Mouse (Mus musculus) midbrain, postnatal 0 days (tissue): ENCODE measurements around the gene Fam131c. TPM values are rescaled to one million over a fixed set of nuclear protein-coding genes. Genes with fewer than 3 reads are reported as not detected.
A peak's percentile ranks its signal among the peaks of the same experiment; 100 is the strongest.

ENCODE experiments used
- ATAC-seq: fragments of 200-750 bp; cut with Nextera tagmentation; 2 replicates; pipeline ENCODE4 v1.8.0; 2017; ENCODE audit warnings: moderate number of reproducible peaks, mild to moderate bottlenecking, moderate TSS enrichment, moderate library complexity; ENCODE audit not compliant: low FRiP score
- DNase-seq: peaks from one replicate; pipeline ENCODE4 v3.0.0-alpha.2; 2015; ENCODE audit warnings: low spot score
- H3K27ac ChIP-seq: fragments of 300-500 bp; sonication (generic); 2 replicates; pipeline ENCODE4 v1.5.1; 2014; ENCODE audit warnings: low read depth, mild to moderate bottlenecking, low read length, mixed read lengths
- H3K27me3 ChIP-seq: fragments of 300-500 bp; sonication (generic); 2 replicates; pipeline ENCODE4 v1.6.1; 2014; ENCODE audit warnings: low read length, control low read depth, mixed read lengths; ENCODE audit not compliant: insufficient read depth
- H3K36me3 ChIP-seq: fragments of 300-500 bp; sonication (generic); 2 replicates; pipeline ENCODE4 v1.6.1; 2014; ENCODE audit warnings: low read length, control low read depth, mixed read lengths; ENCODE audit not compliant: insufficient read depth
- H3K4me1 ChIP-seq: fragments of 300-500 bp; sonication (generic); 2 replicates; pipeline ENCODE4 v1.6.1; 2014; ENCODE audit warnings: mild to moderate bottlenecking, control low read depth, antibody characterized with exemption, low read length, mixed read lengths; ENCODE audit not compliant: insufficient read depth
- H3K4me2 ChIP-seq: fragments of 300-500 bp; sonication (generic); 2 replicates; pipeline ENCODE4 v1.6.1; 2014; ENCODE audit warnings: low read depth, mild to moderate bottlenecking, low read length, mixed read lengths; ENCODE audit not compliant: poor library complexity, severe bottlenecking
- H3K4me3 ChIP-seq: fragments of 300-500 bp; sonication (generic); 2 replicates; pipeline ENCODE4 v1.5.1; 2014; ENCODE audit warnings: low read depth, mild to moderate bottlenecking, low read length, moderate library complexity
- H3K9ac ChIP-seq: fragments of 300-500 bp; sonication (generic); replicated peaks from 2 replicates; pipeline ENCODE4 v1.6.1; 2014; ENCODE audit warnings: mild to moderate bottlenecking, low read length, moderate library complexity, mixed read lengths; ENCODE audit not compliant: poor library complexity, severe bottlenecking
- H3K9me3 ChIP-seq: fragments of 300-500 bp; sonication (generic); 2 replicates; pipeline ENCODE4 v1.6.1; 2016; ENCODE audit warnings: low read length, control low read depth
- CTCF ChIP-seq: IDR thresholded peaks from 2 replicates; pipeline ENCODE4 v1.5.1; 2016; ENCODE audit warnings: antibody characterized with exemption, mild to moderate bottlenecking
- whole genome bisulfite sequencing: fragments of 180-500 bp; shearing (Covaris S2); extraction: QIAGEN DNeasy Blood & Tissue Kit; methylation state at CpG from one replicate; pipeline ENCODE4 v1.1.7; 2014; 5-methylcytosine and 5-hydroxymethylcytosine counted together
- microRNA-seq: library from miRNA; unstranded; fragments of <30 nt; microRNA quantifications from one replicate; pipeline ENCODE4, GENCODE M21; 2016; ENCODE audit warnings: borderline number of aligned reads
- polyA plus RNA-seq: library from polyadenylated mRNA; unstranded; fragments of >200 nt; fragmentation: Nextera tagmentation; extraction: Ambion mirVana; gene quantifications from 2 replicates; pipeline ENCODE4 v1.2.1, GENCODE M21; 2015
- total RNA-seq: library from RNA; depleted of rRNA; stranded (reverse); fragments of >200 nt; gene quantifications from 2 replicates; pipeline ENCODE4 v1.2.3, GENCODE M21; 2014; rRNA removed

The Fam131c gene
- total and polyA plus RNA-seq, 2 experiments from 2014 or later, result 56.7 to 119 TPM

DNA sequence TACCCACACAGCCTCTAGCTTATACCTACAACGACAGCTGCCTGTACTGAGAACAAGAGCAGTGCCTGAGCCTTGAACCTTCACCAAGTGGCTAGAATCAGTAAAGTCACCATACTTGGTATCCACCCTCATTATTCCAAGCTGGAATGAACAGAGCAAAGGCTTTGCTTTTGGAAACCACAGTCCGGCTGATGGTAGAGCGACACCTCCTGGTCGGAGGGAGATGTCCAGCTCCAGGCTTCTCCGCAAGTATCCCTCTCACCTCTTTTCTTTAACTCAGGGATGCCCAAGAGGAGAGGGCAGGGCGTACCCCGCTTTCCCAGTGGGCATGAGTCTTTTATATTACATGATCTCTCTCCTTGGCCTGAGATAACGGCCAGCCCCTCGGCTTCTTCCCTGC, 61.8 kb downstream of the Fam131c start:
- no peaks in the 10 kb centered on the region for H3K4me1 ChIP-seq
- H3K27me3 ChIP-seq, result 0 out of 2 replicates have a peak, but pooled peaks cover 4% of the 10 kb centered on the region
- DNase-seq (no peak), ATAC-seq (no peak)
- H3K27ac ChIP-seq, result no peak overlapping the region
- H3K9ac ChIP-seq, result no peak overlapping the region
- peak; percentile 62 for TF ChIP-seq CTCF
- H3K4me2 ChIP-seq, result no peak overlapping the region
- no peaks in the 10 kb centered on the region for H3K9me3 ChIP-seq
- H3K36me3 ChIP-seq, result no peaks in the 10 kb centered on the region
- H3K4me3 ChIP-seq, result no peak overlapping the region
- WGBS, result 50% methylated on average over 9 of the region's 9 CpGs

DNA sequence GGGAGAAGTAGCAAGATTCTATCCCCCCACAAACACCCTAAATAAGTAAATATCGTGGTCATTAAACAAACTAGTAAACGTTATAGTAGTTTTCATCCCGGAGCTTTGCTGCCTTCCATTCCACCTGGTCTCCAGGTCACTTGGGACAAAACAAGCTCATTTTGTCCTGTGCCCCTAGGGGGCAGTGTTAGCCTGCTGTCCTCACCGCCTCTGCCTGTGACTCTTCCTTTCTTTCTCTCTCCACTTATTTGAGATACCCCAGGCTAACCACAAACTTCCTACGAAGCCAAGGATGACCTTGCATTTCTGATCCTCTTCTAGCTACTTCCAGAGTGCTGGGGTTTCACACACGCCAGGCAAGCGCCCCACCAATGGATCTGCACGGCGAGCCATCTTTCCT, 63.0 kb downstream of the Fam131c start:
- no peaks in the 10 kb centered on the region for H3K9me3 ChIP-seq
- WGBS, result 47% methylated on average over 9 of the region's 9 CpGs
- no peak overlapping the region for H3K9ac ChIP-seq
- DNase-seq (peak; percentile 71), ATAC-seq (no peak)
- H3K36me3 ChIP-seq, result no peaks in the 10 kb centered on the region
- no peak overlapping the region for H3K27ac ChIP-seq
- H3K4me3 ChIP-seq, result no peak overlapping the region
- H3K27me3 ChIP-seq, result 0 out of 2 replicates have a peak, but pooled peaks cover 4% of the 10 kb centered on the region
- peak; percentile 77 for TF ChIP-seq CTCF
- H3K4me1 ChIP-seq, result no peaks in the 10 kb centered on the region
- no peak overlapping the region for H3K4me2 ChIP-seq

DNA sequence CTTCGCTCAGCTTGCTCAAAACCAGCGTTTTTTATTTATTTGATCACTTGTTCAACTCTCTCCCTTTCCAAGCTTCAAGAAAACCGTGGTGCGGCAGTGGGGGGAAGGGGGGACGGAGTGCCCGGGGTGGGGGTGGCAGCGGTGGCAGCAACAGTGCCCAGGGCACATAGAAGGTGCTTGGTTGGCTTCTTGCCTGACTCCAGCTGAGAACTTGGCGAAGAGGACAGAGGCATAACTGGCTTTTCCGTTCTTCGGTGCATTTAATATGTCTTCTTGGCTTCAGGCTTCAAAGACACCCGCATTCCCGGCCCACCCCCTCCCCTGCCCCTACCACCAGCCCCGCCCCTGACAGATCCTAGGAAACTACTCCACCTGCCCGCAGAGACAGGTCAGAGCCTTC, 64.6 kb downstream of the Fam131c start:
- Histone ChIP-seq H3K9me3 (no peaks in the 10 kb centered on the region), H3K27me3 (0 out of 2 replicates have a peak, but pooled peaks cover 4% of the 10 kb centered on the region), H3K27ac (no peak overlapping the region), H3K36me3 (no peaks in the 10 kb centered on the region), H3K4me1 (no peaks in the 10 kb centered on the region), H3K9ac (no peak overlapping the region), H3K4me2 (no peak overlapping the region), H3K4me3 (no peak overlapping the region)
- DNase-seq (peak; percentile 24), ATAC-seq (no peak)
- 62% methylated on average over 12 of the region's 14 CpGs for WGBS
- TF ChIP-seq CTCF, result no peak

DNA sequence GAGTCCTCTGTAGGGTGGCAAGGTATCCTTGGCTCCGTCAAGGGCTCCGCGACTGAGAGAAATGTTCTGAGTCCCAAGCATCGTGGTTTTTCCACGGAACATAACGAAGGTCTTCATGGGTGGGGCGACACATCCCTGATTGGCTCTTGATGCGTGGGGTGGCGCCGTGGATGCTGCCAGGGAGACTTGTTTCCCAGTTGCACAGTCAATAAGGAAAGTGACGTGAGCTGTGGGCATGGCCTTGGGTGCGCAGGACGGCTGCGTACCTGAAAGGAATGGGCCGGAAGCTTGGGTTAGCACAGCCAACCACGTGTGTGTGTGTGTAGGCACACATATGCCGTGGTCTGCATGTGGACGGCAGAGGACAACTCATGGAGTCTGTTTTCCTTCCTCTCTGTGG, 65.2 kb downstream of the Fam131c start:
- no peak overlapping the region for H3K27ac ChIP-seq
- H3K9ac ChIP-seq, result no peak overlapping the region
- ATAC-seq (no peak), DNase-seq (no peak)
- 0 out of 2 replicates have a peak, but pooled peaks cover 4% of the 10 kb centered on the region for H3K27me3 ChIP-seq
- no peak for TF ChIP-seq CTCF
- H3K4me3 ChIP-seq, result no peak overlapping the region
- no peaks in the 10 kb centered on the region for H3K36me3 ChIP-seq
- H3K4me1 ChIP-seq, result no peaks in the 10 kb centered on the region
- H3K9me3 ChIP-seq, result no peaks in the 10 kb centered on the region
- H3K4me2 ChIP-seq, result no peak overlapping the region
- WGBS, result 85% methylated on average over 18 of the region's 18 CpGs

Small RNAs within 50 kb of the gene (microRNA-seq; reads per million reads assigned to microRNA genes)
- gene Gm25690, result not detected

Other genes with a start within 250 kb of the Fam131c start
- gene Szrd1, start 228.4 kb upstream of the Fam131c start, total RNA-seq, result 58.7 and 64.3 TPM in 2 replicates
- gene Szrd1, start 228.4 kb upstream of the Fam131c start, polyA plus RNA-seq, result 13.5 and 16.2 TPM in 2 replicates
- 23.6 and 26.6 TPM in 2 replicates for gene Fbxo42, start 220.3 kb upstream of the Fam131c start, total RNA-seq
- 16.9 and 17.7 TPM in 2 replicates for gene Fbxo42, start 220.3 kb upstream of the Fam131c start, polyA plus RNA-seq
- gene Rsg1, start 154.3 kb upstream of the Fam131c start, total RNA-seq, result 4.6 and 6.0 TPM in 2 replicates
- 5.2 and 5.3 TPM in 2 replicates for gene Rsg1, start 154.3 kb upstream of the Fam131c start, polyA plus RNA-seq
- 0.76 and 1.3 TPM in 2 replicates for gene Arhgef19, start 128.7 kb upstream of the Fam131c start, total RNA-seq
- gene Arhgef19, start 128.7 kb upstream of the Fam131c start, polyA plus RNA-seq, result 1.1 and 1.3 TPM in 2 replicates
- 3.1 and 3.2 TPM in 2 replicates for gene Epha2, start 67.0 kb upstream of the Fam131c start, total RNA-seq
- gene Epha2, start 67.0 kb upstream of the Fam131c start, polyA plus RNA-seq, result 0.27 and 0.30 TPM in 2 replicates
- gene Clcnka, start 30.5 kb downstream of the Fam131c start, total RNA-seq, result not detected in 2 replicates
- gene Clcnka, start 30.5 kb downstream of the Fam131c start, polyA plus RNA-seq, result 0.07 and 0.12 TPM in 2 replicates
- not detected in 2 replicates for gene Clcnkb, start 47.8 kb downstream of the Fam131c start, total RNA-seq
- 0.27 and 0.43 TPM in 2 replicates for gene Clcnkb, start 47.8 kb downstream of the Fam131c start, polyA plus RNA-seq
- gene Hspb7, start 52.6 kb downstream of the Fam131c start, total RNA-seq, result 0.05 TPM in 1 of 2 replicates, not detected in the other
- 0.10 and 0.12 TPM in 2 replicates for gene Hspb7, start 52.6 kb downstream of the Fam131c start, polyA plus RNA-seq
- gene Srarp, start 67.9 kb downstream of the Fam131c start, total RNA-seq, result 1.9 and 4.5 TPM in 2 replicates
- 0.52 and 0.76 TPM in 2 replicates for gene Srarp, start 67.9 kb downstream of the Fam131c start, polyA plus RNA-seq
- 31.0 and 34.4 TPM in 2 replicates for gene Zbtb17, start 76.4 kb downstream of the Fam131c start, total RNA-seq
- gene Zbtb17, start 76.4 kb downstream of the Fam131c start, polyA plus RNA-seq, result 30.1 and 30.8 TPM in 2 replicates
- 20.0 and 23.2 TPM in 2 replicates for gene Spen, start 170.4 kb downstream of the Fam131c start, total RNA-seq
- 8.6 and 13.6 TPM in 2 replicates for gene Spen, start 170.4 kb downstream of the Fam131c start, polyA plus RNA-seq
- 24.0 and 26.2 TPM in 2 replicates for gene Fblim1, start 237.9 kb downstream of the Fam131c start, total RNA-seq
- 23.1 and 24.1 TPM in 2 replicates for gene Fblim1, start 237.9 kb downstream of the Fam131c start, polyA plus RNA-seq